Mouse (Mus musculus) heart, embryonic 14.5 days (tissue): ENCODE results near the gene Mthfr. TPM values are rescaled to one million over a fixed set of nuclear protein-coding genes. Genes with fewer than 3 reads are reported as not detected.
A peak's percentile ranks its signal among the peaks of the same experiment; 100 is the strongest.

Experiments
- ATAC-seq: fragments of 200-750 bp; cut with Nextera tagmentation; 2 replicates; pipeline ENCODE4 v1.8.0; 2017; ENCODE audit warnings: low read depth, moderate TSS enrichment; ENCODE audit not compliant: insufficient number of reproducible peaks, insufficient read depth, low FRiP score
- H3K27ac ChIP-seq, 2 experiments: fragments of 200-500 bp in 1 of 2; fragments of 300-500 bp in 1 of 2; sonication (generic) in 1 of 2; replicated peaks in 1 of 2; 2 replicates each; pipeline ENCODE4 v1.5.1; 2012 to 2014; ENCODE audit warnings: low read depth in 2 of 2, low read length in 2 of 2, control low read depth in 1 of 2, mild to moderate bottlenecking in 1 of 2, mixed read lengths in 1 of 2; ENCODE audit not compliant: control insufficient read depth in 1 of 2, insufficient read depth in 1 of 2
- H3K27me3 ChIP-seq: fragments of 300-500 bp; sonication (generic); 2 replicates; pipeline ENCODE4 v1.6.1; 2014; ENCODE audit warnings: mild to moderate bottlenecking, low read length, control low read depth; ENCODE audit not compliant: control insufficient read depth, insufficient read depth
- H3K36me3 ChIP-seq: fragments of 300-500 bp; sonication (generic); 2 replicates; pipeline ENCODE4 v1.6.1; 2014; ENCODE audit warnings: mild to moderate bottlenecking, control low read depth, low read length, mixed read lengths; ENCODE audit not compliant: control insufficient read depth, insufficient read depth
- H3K4me1 ChIP-seq, 2 experiments: fragments of 200-500 bp in 1 of 2; fragments of 300-500 bp in 1 of 2; sonication (generic) in 1 of 2; 2 replicates each; pipeline ENCODE4 v1.6.1; 2012 to 2014; ENCODE audit warnings: low read length in 2 of 2, control low read depth in 1 of 2, mixed read lengths in 1 of 2; ENCODE audit not compliant: control insufficient read depth in 2 of 2, insufficient read depth in 2 of 2
- H3K4me2 ChIP-seq: fragments of 300-500 bp; sonication (generic); 2 replicates; pipeline ENCODE4 v1.6.1; 2014; ENCODE audit warnings: mild to moderate bottlenecking, low read length
- H3K4me3 ChIP-seq, 2 experiments: fragments of 200-500 bp in 1 of 2; fragments of 300-500 bp in 1 of 2; sonication (generic) in 1 of 2; 2 replicates each; pipeline ENCODE4 v1.5.1; 2012 to 2014; ENCODE audit warnings: low read length in 2 of 2, mild to moderate bottlenecking in 2 of 2, control low read depth in 1 of 2, low read depth in 1 of 2, moderate library complexity in 1 of 2; ENCODE audit not compliant: control insufficient read depth in 1 of 2, insufficient read depth in 1 of 2
- H3K9ac ChIP-seq: fragments of 300-500 bp; sonication (generic); 2 replicates; pipeline ENCODE4 v1.6.1; 2014; ENCODE audit warnings: mild to moderate bottlenecking, low read length
- H3K9me3 ChIP-seq: fragments of 300-500 bp; sonication (generic); 2 replicates; pipeline ENCODE4 v1.6.1; 2016; ENCODE audit warnings: low read length, control low read depth; ENCODE audit not compliant: control insufficient read depth
- WGBS: fragments of 180-500 bp; shearing (Covaris S2); extraction: QIAGEN DNeasy Blood & Tissue Kit; methylation state at CpG from one replicate; pipeline ENCODE4 v1.1.7; 2014; 5-methylcytosine and 5-hydroxymethylcytosine counted together
- polyA plus RNA-seq: library from polyadenylated mRNA; unstranded; fragments of >200 nt; fragmentation: Nextera tagmentation; extraction: Ambion mirVana; gene quantifications from 2 replicates; pipeline ENCODE4 v1.2.1, GENCODE M21; 2014

The Mthfr gene
- polyA plus RNA-seq, 1 experiment from 2014 or later, result 9.7 TPM

- H3K27me3 ChIP-seq, result no peaks in the 10 kb centered on the region
- 96% methylated on average over 7 of the region's 7 CpGs for WGBS
- H3K36me3 ChIP-seq, result peaks cover 72% of the 10 kb centered on the region
Measured at GRCm38 (mm10) chr4:148029297-148029696, 9.6 kb upstream of the Mthfr start.

GRCm38 (mm10) chr4:148030506-148030905 lies 8.4 kb upstream of the Mthfr start:
- H3K9me3 ChIP-seq, result no peaks in the 10 kb centered on the region
- H3K27me3 ChIP-seq, result no peaks in the 10 kb centered on the region
- peaks cover 67% of the 10 kb centered on the region for H3K36me3 ChIP-seq
- no peak overlapping the region for H3K27ac ChIP-seq
- WGBS, result 83% methylated on average over 5 of the region's 5 CpGs
- H3K4me3 ChIP-seq, result no peak overlapping the region
- H3K9ac ChIP-seq, result no peak overlapping the region
- H3K4me2 ChIP-seq, result no peak overlapping the region
- ATAC-seq, result no peak
- no peaks in the 10 kb centered on the region for H3K4me1 ChIP-seq

More at GRCm38 (mm10) chr4:148029297-148029696, 9.6 kb upstream of the Mthfr start:
- Histone ChIP-seq H3K4me2 (no peak overlapping the region), H3K4me1 (no peaks in the 10 kb centered on the region), H3K27ac (no peak overlapping the region), H3K9ac (no peak overlapping the region), H3K4me3 (no peak overlapping the region), H3K9me3 (no peaks in the 10 kb centered on the region)
- no peak for ATAC-seq

GRCm38 (mm10) chr4:148033858-148034410 lies 4.9 kb upstream of the Mthfr start:
- Histone ChIP-seq H3K27ac (no peak overlapping the region), H3K9me3 (no peaks in the 10 kb centered on the region), H3K4me2 (no peak overlapping the region), H3K27me3 (no peaks in the 10 kb centered on the region), H3K4me3 (no peak overlapping the region), H3K9ac (no peak overlapping the region), H3K36me3 (peaks cover 46% of the 10 kb centered on the region), H3K4me1 (peaks cover 0 to 8% of the 10 kb centered on the region in 2 experiments; a peak in 3 of 4 replicates)
- WGBS, result 81% methylated on average over 7 of the region's 7 CpGs
- no peak for ATAC-seq

- H3K4me3 ChIP-seq, result no peak overlapping the region
- no peak overlapping the region for H3K9ac ChIP-seq
- H3K27me3 ChIP-seq, result no peaks in the 10 kb centered on the region
- 88% methylated on average over 3 of the region's 3 CpGs for WGBS
- no peak for ATAC-seq
- H3K4me2 ChIP-seq, result no peak overlapping the region
- H3K9me3 ChIP-seq, result no peaks in the 10 kb centered on the region
- peaks cover 10 to 21% of the 10 kb centered on the region in 2 experiments for H3K4me1 ChIP-seq
- H3K27ac ChIP-seq, result no peak overlapping the region
- peaks cover 35% of the 10 kb centered on the region for H3K36me3 ChIP-seq
Measured at GRCm38 (mm10) chr4:148035440-148035839, 3.4 kb upstream of the Mthfr start.

- 7% methylated on average over 26 of the region's 26 CpGs for WGBS
Measured at GRCm38 (mm10) chr4:148038079-148038599, 738 bp upstream of the Mthfr start.

GRCm38 (mm10) chr4:148039254-148040028 lies 564 bp downstream of the Mthfr start:
- H3K4me3 ChIP-seq, result peak overlapping the region; percentile 79 to 80
- peak overlapping the region; percentile 56 to 81 for H3K27ac ChIP-seq
- H3K4me1 ChIP-seq, result peaks cover 20 to 41% of the 10 kb centered on the region in 2 experiments
- no peaks in the 10 kb centered on the region for H3K9me3 ChIP-seq
- peak overlapping the region; percentile 86 for H3K4me2 ChIP-seq
- peak overlapping the region; percentile 79 for H3K9ac ChIP-seq
- ATAC-seq, result no peak
- 21% methylated on average over 19 of the region's 19 CpGs for WGBS
- peaks cover 33% of the 10 kb centered on the region for H3K36me3 ChIP-seq
- no peaks in the 10 kb centered on the region for H3K27me3 ChIP-seq

More at GRCm38 (mm10) chr4:148038079-148038599, 738 bp upstream of the Mthfr start:
- H3K9ac ChIP-seq, result peak overlapping the region; percentile 74
- ATAC-seq, result no peak
- peak overlapping the region; percentile 76 for H3K4me2 ChIP-seq
- peak overlapping the region; percentile 79 to 88 for H3K4me3 ChIP-seq
- no peaks in the 10 kb centered on the region for H3K9me3 ChIP-seq
- H3K27me3 ChIP-seq, result no peaks in the 10 kb centered on the region
- peak overlapping the region; percentile 62 to 79 for H3K27ac ChIP-seq
- H3K4me1 ChIP-seq, result peaks cover 20 to 39% of the 10 kb centered on the region in 2 experiments
- peaks cover 30% of the 10 kb centered on the region for H3K36me3 ChIP-seq

GRCm38 (mm10) chr4:148040029-148040830 lies 1.4 kb downstream of the Mthfr start:
- Histone ChIP-seq H3K36me3 (peaks cover 34% of the 10 kb centered on the region), H3K27me3 (no peaks in the 10 kb centered on the region), H3K9ac (peak overlapping the region; percentile 74), H3K4me2 (peak overlapping the region; percentile 86), H3K4me1 (peaks cover 20 to 43% of the 10 kb centered on the region in 2 experiments), H3K4me3 (peak overlapping the region; percentile 79 to 80), H3K9me3 (no peaks in the 10 kb centered on the region), H3K27ac (peak overlapping the region; percentile 56 to 81)
- WGBS, result 63% methylated on average over 15 of the region's 15 CpGs
- ATAC-seq, result no peak
